Mouse (Mus musculus) lung, postnatal 14 days (tissue): ENCODE data around the gene Mthfd1l.

Experiments
- DNase-seq: peaks from one replicate; pipeline ENCODE4 v3.0.0; 2021

Gene Mthfd1l

GRCm38 (mm10) chr10:4085363-4086141, 112.6 kb downstream of the Mthfd1l start:
- no peak for DNase-seq

GRCm38 (mm10) chr10:4087563-4087962, 114.6 kb downstream of the Mthfd1l start:
- no peak for DNase-seq

GRCm38 (mm10) chr10:4088744-4089414, 116.0 kb downstream of the Mthfd1l start:
- DNase-seq = peak; percentile 69

GRCm38 (mm10) chr10:4089885-4090284, 117.0 kb downstream of the Mthfd1l start:
- no peak for DNase-seq

GRCm38 (mm10) chr10:4092990-4093389, 120.1 kb downstream of the Mthfd1l start:
- no peak for DNase-seq

GRCm38 (mm10) chr10:4094093-4094817, 121.3 kb downstream of the Mthfd1l start:
- DNase-seq = no peak

GRCm38 (mm10) chr10:4096151-4096550, 123.2 kb downstream of the Mthfd1l start:
- DNase-seq = no peak

GRCm38 (mm10) chr10:4100007-4100406, 127.1 kb downstream of the Mthfd1l start:
- DNase-seq = no peak

- no peak for DNase-seq
Observed at GRCm38 (mm10) chr10:4105676-4106528, 133.0 kb downstream of the Mthfd1l start.

- DNase-seq = peak; percentile 51
Observed at GRCm38 (mm10) chr10:4107661-4108338, 134.9 kb downstream of the Mthfd1l start.

- no peak for DNase-seq
Observed at GRCm38 (mm10) chr10:4108462-4108861, 135.5 kb downstream of the Mthfd1l start.

- DNase-seq = peak; percentile 36
Observed at GRCm38 (mm10) chr10:4111095-4111794, 138.3 kb downstream of the Mthfd1l start.

GRCm38 (mm10) chr10:4111795-4112139, 138.8 kb downstream of the Mthfd1l start:
- no peak for DNase-seq

GRCm38 (mm10) chr10:4112611-4113327, 139.9 kb downstream of the Mthfd1l start:
- DNase-seq = no peak

- DNase-seq = no peak
Observed at GRCm38 (mm10) chr10:4113328-4113658, 140.4 kb downstream of the Mthfd1l start.

GRCm38 (mm10) chr10:4116653-4117052, 143.7 kb downstream of the Mthfd1l start:
- DNase-seq = no peak

- DNase-seq = no peak
Observed at GRCm38 (mm10) chr10:4117091-4117490, 144.2 kb downstream of the Mthfd1l start.

GRCm38 (mm10) chr10:4119287-4119686, 146.4 kb downstream of the Mthfd1l start:
- no peak for DNase-seq

- DNase-seq = peak; percentile 68
Observed at GRCm38 (mm10) chr10:4120708-4121107, 147.8 kb downstream of the Mthfd1l start.

GRCm38 (mm10) chr10:4121197-4121596, 148.3 kb downstream of the Mthfd1l start:
- DNase-seq = no peak
